Mouse (Mus musculus): ENCODE results near the gene Gm47841. TPM values are rescaled to one million over a fixed set of nuclear protein-coding genes. Genes with fewer than 3 reads are reported as not detected.

Gene Gm47841
- total RNA-seq, 2 experiments from 2014 or later, result not detected

GRCm38 (mm10) chr15:101046039-101046526, 1.1 kb downstream of the Gm47841 start:
- no peak for DNase-seq (ENCODE audit: low spot score in 2 of 2)

DNA sequence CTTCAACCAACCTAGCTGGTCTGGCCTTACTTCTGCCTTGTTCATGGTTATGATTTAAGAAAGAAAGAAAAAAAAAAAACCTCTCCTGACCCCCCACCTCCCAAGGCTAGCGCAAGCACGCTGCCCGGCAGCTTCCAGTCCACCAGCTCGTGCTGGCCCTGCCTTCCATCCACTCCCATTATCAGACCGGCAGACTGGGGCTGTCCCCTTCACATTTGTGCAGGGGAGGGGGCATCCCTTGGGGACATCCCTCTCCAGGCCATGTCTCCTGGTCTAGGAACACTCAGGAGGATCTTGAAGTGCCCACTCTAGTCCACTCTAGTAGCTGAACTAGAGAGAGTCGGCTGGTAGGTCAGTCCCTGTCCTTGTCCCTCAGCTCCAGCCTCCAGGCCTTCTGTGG, 2.7 kb downstream of the Gm47841 start:
- DNase-seq (ENCODE audit: low spot score in 2 of 2), result no peak

- peak; percentile 61 to 72 for DNase-seq (ENCODE audit: low spot score in 2 of 2)
Observed at GRCm38 (mm10) chr15:101042613-101043012, 4.6 kb downstream of the Gm47841 start.

DNA sequence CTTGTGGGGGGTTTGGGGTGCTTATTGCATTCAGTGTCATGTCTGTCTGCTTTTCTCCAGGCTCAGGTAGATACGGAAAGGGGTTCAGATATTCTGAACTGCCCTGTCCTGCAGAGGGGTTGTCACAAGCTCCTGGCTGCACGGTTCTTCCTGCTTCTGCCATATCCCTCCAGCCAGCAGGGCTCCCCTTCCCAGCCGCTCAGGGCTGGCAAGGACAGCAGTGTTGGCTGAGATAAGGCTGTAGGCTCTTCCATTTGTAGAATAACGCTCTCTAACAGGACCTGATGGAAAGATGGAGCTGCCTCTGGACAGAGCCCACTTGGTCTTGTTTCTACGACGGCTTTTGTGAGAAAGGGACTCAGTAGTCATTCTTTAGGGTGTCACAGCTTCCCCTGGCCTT, 5.2 kb downstream of the Gm47841 start:
- no peak for DNase-seq (ENCODE audit: low spot score in 2 of 2)

- DNase-seq (ENCODE audit: low spot score in 2 of 2), result no peak
Observed at GRCm38 (mm10) chr15:101039651-101040050, 7.5 kb downstream of the Gm47841 start.

- DNase-seq (ENCODE audit: low spot score in 2 of 2), result no peak
Observed at GRCm38 (mm10) chr15:101028960-101029359, 18.2 kb downstream of the Gm47841 start.

GRCm38 (mm10) chr15:101011352-101011751, 35.8 kb downstream of the Gm47841 start:
- no peak for DNase-seq (ENCODE audit: low spot score in 2 of 2)

- peak; percentile 38 to 49 for DNase-seq (ENCODE audit: low spot score in 2 of 2)
Observed at GRCm38 (mm10) chr15:101008386-101009010, 38.7 kb downstream of the Gm47841 start.

GRCm38 (mm10) chr15:101007236-101007635, 40.0 kb downstream of the Gm47841 start:
- DNase-seq (ENCODE audit: low spot score in 2 of 2), result no peak

GRCm38 (mm10) chr15:101006251-101007040, 40.8 kb downstream of the Gm47841 start:
- DNase-seq (ENCODE audit: low spot score in 2 of 2), result no peak

DNA sequence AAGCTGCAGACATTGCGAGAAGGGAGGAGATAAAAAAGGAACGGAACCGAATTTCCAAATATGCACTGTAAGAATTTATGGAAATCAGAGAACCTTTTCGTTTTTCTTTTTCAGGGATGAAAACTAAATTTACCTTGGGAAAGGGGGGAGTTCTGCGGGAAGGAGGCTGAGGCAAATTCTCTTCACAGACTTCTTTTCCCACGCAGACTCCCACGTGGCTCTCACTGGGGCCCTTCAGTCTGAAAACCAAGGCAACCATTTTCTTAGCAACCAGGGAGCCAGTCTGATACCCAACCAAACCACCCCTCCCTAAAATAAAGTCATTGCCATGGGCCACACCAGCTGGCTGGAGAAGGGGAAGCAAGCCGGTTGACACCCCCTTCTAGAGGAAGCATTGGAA, 41.5 kb downstream of the Gm47841 start:
- no peak for DNase-seq (ENCODE audit: low spot score in 2 of 2)

- DNase-seq (ENCODE audit: low spot score in 2 of 2), result no peak
Observed at GRCm38 (mm10) chr15:101004538-101004937, 42.7 kb downstream of the Gm47841 start.

DNA sequence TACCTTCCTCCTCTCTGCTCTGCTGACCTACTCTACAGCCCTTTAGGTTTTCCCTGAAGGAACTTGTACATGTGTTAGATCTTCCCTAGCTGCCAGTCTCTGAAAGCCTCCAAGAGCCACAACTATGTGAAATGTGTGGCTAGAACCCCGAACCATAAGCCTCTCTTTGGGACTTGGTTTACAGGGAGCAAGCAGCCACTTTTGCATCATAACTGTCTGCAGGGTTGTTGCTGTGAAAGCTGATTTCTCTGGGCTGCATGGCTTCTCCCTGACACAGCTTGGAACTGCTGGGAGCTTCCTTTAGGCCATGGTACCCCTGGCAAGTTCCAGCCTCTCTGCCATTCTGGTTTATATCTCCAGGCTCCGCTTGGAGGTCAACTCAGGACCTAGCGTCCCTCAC, 44.7 kb downstream of the Gm47841 start:
- DNase-seq (ENCODE audit: low spot score in 2 of 2), result no peak

GRCm38 (mm10) chr15:101001685-101002084, 45.5 kb downstream of the Gm47841 start:
- DNase-seq (ENCODE audit: low spot score in 2 of 2), result no peak

DNA sequence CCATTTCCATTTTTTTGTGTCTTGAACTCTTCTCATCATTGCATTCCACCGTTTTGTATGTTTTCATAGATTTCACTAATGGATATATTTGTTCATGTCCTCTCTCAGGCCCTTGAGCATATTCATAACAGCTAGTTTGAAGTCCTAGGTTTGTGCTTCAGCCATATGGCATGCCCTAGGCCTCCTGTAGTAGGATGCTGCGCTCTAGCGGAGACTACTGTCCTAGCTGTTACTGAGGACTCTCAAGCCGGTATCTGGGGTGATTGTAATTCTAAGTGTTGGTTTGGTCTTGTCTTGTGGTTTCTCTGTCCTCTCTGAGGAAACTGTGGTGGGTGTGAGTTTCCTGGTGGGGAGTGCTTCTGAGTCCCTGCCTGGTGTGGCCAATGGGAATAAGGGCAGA, 50.1 kb downstream of the Gm47841 start:
- peak in 1 of 2 experiments; percentile 63 for DNase-seq (ENCODE audit: low spot score in 2 of 2)

Other genes starting within 250 kb of the Gm47841 start
- gene Scn8a, start 177.5 kb downstream of the Gm47841 start, total RNA-seq (2021), result 100 to 1,000 TPM; 208 to 232 TPM
- gene Fignl2, start 31.2 kb upstream of the Gm47841 start, total RNA-seq (2021), result 1 to 10 TPM; 1.1 to 1.2 TPM
- gene Ankrd33, start 68.4 kb upstream of the Gm47841 start, total RNA-seq (2021), result not detected
- gene Acvrl1, start 81.1 kb upstream of the Gm47841 start, total RNA-seq (2021), result 10 to 100 TPM; 11.9 to 12.0 TPM
- gene Acvr1b, start 126.7 kb upstream of the Gm47841 start, total RNA-seq (2021), result 10 to 100 TPM; 71.3 to 79.6 TPM
- gene Grasp, start 176.8 kb upstream of the Gm47841 start, total RNA-seq (2021), result 10 to 100 TPM; 53.4 to 55.2 TPM
- 10 to 100 TPM; 34.5 to 54.4 TPM for gene Nr4a1, start 206.9 kb upstream of the Gm47841 start, total RNA-seq (2021)
- gene Atg101, start 236.9 kb upstream of the Gm47841 start, total RNA-seq (2021), result 10 to 100 TPM; 45.9 to 47.3 TPM
- under 1 TPM; 0.28 to 0.69 TPM for gene 6030408B16Rik, start 245.8 kb upstream of the Gm47841 start, total RNA-seq (2021)